Mouse (Mus musculus) limb, embryonic 13.5 days (tissue): ENCODE results near the gene Ppt2. TPM values are rescaled to one million over a fixed set of nuclear protein-coding genes. Genes with fewer than 3 reads are reported as not detected.

Source experiments
- ATAC-seq: fragments of 200-750 bp; cut with Nextera tagmentation; 2 replicates; pipeline ENCODE4 v1.8.0; 2017; ENCODE audit warnings: low read depth, moderate number of reproducible peaks, moderate TSS enrichment; ENCODE audit not compliant: low FRiP score
- H3K27ac ChIP-seq: fragments of 300-500 bp; sonication (generic); 2 replicates; pipeline ENCODE4 v1.5.1; 2015; ENCODE audit warnings: inconsistent platforms, mild to moderate bottlenecking, moderate library complexity
- H3K27me3 ChIP-seq: fragments of 300-500 bp; sonication (generic); 2 replicates; pipeline ENCODE4 v1.6.1; 2015; ENCODE audit warnings: mild to moderate bottlenecking, inconsistent platforms
- H3K36me3 ChIP-seq: fragments of 300-500 bp; sonication (generic); 2 replicates; pipeline ENCODE4 v1.6.1; 2015; ENCODE audit warnings: inconsistent platforms, mild to moderate bottlenecking, moderate library complexity
- H3K4me1 ChIP-seq: fragments of 300-500 bp; sonication (generic); 2 replicates; pipeline ENCODE4 v1.6.1; 2015; ENCODE audit warnings: inconsistent platforms
- H3K4me2 ChIP-seq: fragments of 300-500 bp; sonication (generic); replicated peaks from 2 replicates; pipeline ENCODE4 v1.6.1; 2015; ENCODE audit warnings: inconsistent platforms, mild to moderate bottlenecking, moderate library complexity
- H3K4me3 ChIP-seq: fragments of 300-500 bp; sonication (generic); 2 replicates; pipeline ENCODE4 v1.5.1; 2015; ENCODE audit warnings: moderate library complexity, mild to moderate bottlenecking, inconsistent platforms
- H3K9ac ChIP-seq: fragments of 300-500 bp; sonication (generic); 2 replicates; pipeline ENCODE4 v1.6.1; 2015; ENCODE audit warnings: mild to moderate bottlenecking, inconsistent platforms
- H3K9me3 ChIP-seq: fragments of 300-500 bp; sonication (generic); 2 replicates; pipeline ENCODE4 v1.6.1; 2016; ENCODE audit warnings: inconsistent platforms
- WGBS: fragments of 180-500 bp; shearing (Covaris S2); methylation state at CpG from one replicate; pipeline ENCODE4 v1.1.7; 2015; 5-methylcytosine and 5-hydroxymethylcytosine counted together
- polyA plus RNA-seq: library from polyadenylated mRNA; unstranded; fragments of >200 nt; fragmentation: Nextera tagmentation; extraction: Ambion mirVana; gene quantifications from 2 replicates; pipeline ENCODE4 v1.2.1, GENCODE M21; 2015

Gene Ppt2
- polyA plus RNA-seq, 1 experiment from 2014 or later, result 24.4 TPM

DNA sequence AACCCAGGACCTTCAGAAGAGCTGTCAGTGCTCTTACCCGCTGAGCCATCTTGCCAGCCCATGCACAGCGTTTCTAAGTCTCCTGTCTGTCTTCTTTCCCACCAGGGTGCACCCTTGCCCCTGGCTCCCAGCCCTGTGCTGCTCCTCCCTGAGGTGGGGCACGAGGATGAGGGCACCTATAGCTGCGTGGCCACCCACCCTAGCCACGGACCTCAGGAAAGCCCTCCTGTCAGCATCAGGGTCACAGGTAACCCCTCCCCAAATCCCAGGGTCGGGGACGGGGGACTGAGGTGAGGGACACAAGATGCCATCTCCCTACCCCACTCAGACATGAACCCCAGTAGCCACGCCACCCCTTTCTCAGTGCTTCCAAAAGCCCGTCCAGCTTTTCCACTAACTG is 28.4 kb downstream of the Ppt2 start:
- no peaks in the 10 kb centered on the region for H3K27me3 ChIP-seq
- H3K4me1 ChIP-seq, result peaks cover 46% of the 10 kb centered on the region
- no peak overlapping the region for H3K4me2 ChIP-seq
- no peaks in the 10 kb centered on the region for H3K9me3 ChIP-seq
- no peak overlapping the region for H3K4me3 ChIP-seq
- no peak overlapping the region for H3K27ac ChIP-seq
- H3K36me3 ChIP-seq, result peaks cover 41% of the 10 kb centered on the region
- WGBS, result 78% methylated on average over 9 of the region's 9 CpGs
- peak overlapping the region; percentile 8; the same call in 1 of the 2 replicates for H3K9ac ChIP-seq
- no peak for ATAC-seq

DNA sequence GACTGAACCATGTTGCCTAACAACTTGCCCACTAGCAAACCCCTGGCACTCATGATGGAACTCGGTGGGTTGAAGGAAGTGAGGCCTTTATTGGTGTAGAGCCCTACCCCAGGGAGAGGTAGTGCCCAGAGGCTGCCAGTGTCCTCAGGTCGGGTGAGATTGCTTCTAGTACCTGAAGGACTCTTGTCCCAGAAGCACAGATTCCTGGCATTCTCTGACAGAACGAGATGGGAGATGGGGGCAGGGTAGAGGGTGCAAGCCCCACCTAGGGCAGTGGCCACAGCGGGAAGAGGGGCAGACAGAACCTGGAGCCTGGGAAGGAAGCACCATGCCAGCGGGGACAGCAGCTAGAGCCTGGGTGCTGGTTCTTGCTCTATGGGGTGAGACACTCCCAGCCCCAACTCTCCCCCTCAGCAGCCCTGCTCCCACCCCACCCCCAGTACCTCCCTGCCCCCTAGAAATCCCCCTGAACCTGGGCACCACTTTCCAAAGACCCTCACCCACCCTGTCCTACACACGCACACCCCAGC is 30.7 kb downstream of the Ppt2 start, which contains the start of gene Ager:
Ager (plus strand) TSS at position 297 of the 530 bp plus-strand sequence.
- WGBS, result 22% methylated on average over 6 of the region's 6 CpGs
- H3K27ac ChIP-seq, result no peak within 1 kb of the TSS
- ATAC-seq, result no peak
- H3K4me2 ChIP-seq, result 0 out of 2 replicates have a peak within 1 kb of the TSS, but pooled peaks have one; percentile 7
- H3K36me3 ChIP-seq, result peaks cover 51% of the 10 kb centered on the region
- no peaks in the 10 kb centered on the region for H3K27me3 ChIP-seq
- no peak within 1 kb of the TSS for H3K4me3 ChIP-seq
- no peak within 1 kb of the TSS for H3K9ac ChIP-seq
- peaks cover 56% of the 10 kb centered on the region for H3K4me1 ChIP-seq
- H3K9me3 ChIP-seq, result no peaks in the 10 kb centered on the region

DNA sequence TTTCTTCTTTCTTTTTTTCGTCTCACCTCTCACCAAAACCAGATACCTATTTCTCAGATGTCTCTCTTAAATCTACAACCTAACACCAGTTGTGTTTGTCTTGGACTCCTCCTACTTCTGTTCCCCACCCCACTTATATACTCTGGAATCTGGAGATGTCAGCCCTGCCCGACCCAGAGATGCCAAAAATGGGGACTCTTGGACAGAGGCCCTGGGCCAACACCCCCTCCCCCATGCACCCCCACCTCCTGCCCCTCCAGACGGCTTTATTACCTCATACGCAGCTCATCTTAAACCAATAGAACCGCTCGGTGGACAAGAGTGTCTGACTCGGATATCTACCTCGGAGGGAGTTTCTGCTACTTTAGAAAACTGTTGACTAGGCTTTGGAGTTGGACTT is 32.2 kb downstream of the Ppt2 start:
- no peak overlapping the region; the same call in 1 of the 2 replicates for H3K9ac ChIP-seq
- H3K36me3 ChIP-seq, result peaks cover 43% of the 10 kb centered on the region
- peaks cover 54% of the 10 kb centered on the region for H3K4me1 ChIP-seq
- no peaks in the 10 kb centered on the region for H3K9me3 ChIP-seq
- H3K4me2 ChIP-seq, result no peak overlapping the region
- no peak for ATAC-seq
- 63% methylated on average over 8 of the region's 8 CpGs for WGBS
- no peak overlapping the region for H3K4me3 ChIP-seq
- no peaks in the 10 kb centered on the region for H3K27me3 ChIP-seq
- no peak overlapping the region for H3K27ac ChIP-seq

DNA sequence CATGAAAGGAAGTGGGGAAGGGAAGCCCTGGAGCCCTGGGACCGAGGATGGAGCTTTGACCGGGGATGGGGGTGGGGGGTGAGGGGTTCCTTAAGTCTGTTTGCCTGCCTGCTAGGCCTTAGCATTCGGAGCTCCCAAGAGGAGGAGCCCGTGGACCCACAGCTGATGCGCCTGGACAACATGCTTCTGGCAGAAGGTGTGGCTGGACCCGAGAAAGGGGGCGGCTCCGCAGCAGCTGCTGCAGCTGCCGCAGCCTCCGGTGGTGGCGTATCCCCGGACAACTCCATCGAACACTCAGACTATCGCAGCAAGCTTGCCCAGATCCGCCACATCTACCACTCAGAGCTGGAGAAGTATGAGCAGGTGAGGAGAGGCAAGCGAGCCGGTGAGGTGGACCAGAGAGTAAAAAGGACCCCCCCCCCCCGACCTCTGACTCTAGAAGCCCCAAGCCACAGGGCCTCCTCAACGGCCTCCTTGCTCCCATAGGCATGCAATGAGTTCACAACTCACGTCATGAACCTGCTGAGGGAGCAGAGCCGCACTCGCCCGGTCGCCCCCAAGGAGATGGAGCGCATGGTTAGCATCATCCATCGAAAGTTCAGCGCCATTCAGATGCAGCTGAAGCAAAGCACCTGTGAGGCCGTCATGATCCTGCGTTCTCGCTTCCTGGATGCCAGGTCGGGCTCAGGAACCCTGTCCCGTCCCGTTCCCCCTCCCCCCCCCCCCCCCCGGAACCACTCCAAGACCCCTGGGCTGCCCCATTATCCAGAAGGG is 34.4 kb downstream of the Ppt2 start:
- Histone ChIP-seq H3K27me3 (no peaks in the 10 kb centered on the region), H3K4me2 (peak overlapping the region; percentile 98), H3K9ac (peak overlapping the region; percentile 98), H3K9me3 (no peaks in the 10 kb centered on the region), H3K36me3 (peaks cover 29% of the 10 kb centered on the region), H3K4me3 (peak overlapping the region; percentile 91), H3K27ac (peak overlapping the region; percentile 99; the same call in 1 of the 2 replicates), H3K4me1 (peaks cover 76% of the 10 kb centered on the region)
- ATAC-seq, result no peak; the same call in 1 of the 2 replicates
- 50% methylated on average over 34 of the region's 34 CpGs for WGBS

DNA sequence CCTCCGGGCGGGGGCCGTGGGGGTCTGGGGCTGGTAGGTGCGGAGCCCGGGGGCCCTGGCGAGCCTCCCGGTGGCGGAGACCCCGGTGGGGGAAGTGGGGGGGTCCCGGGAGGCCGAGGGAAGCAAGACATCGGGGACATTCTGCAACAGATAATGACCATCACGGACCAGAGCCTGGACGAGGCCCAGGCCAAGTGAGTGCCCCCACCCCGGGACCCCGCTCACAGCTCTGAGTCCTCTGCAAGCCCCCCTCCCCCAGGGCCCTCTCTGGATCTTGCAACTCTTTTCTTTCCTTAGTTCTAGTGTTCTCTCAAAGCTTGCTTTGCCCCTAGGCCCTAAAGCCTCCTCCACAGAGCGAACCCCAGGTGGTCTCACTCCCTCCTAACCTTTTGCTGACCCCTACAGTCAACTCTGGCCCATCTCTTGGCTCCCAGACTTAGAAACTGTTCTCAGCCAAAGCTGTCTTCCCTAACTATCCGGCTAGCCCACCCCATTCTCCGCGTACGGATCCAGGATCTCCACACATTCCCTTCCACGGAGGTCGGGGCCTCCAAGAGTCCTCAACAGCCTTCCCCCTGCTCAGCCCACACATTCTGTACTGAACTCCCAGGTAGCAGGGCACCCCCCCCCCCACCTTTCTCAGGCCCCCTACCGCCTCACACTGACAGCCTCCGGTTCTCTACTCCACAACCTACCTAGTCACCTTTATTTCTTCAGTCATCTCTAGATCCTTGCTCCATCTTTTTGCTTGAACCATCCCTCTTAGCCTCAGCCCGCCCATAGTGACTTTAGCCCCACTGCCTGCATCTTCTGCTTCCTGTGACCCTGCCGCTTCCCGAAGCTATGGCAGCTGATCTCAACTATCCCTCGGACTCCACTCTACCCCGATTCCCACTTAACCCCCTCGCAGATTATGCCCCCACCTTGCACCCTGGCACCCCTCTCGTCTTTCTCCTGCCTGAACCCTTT is 35.4 kb downstream of the Ppt2 start:
- Histone ChIP-seq H3K9ac (peak overlapping the region; percentile 98), H3K9me3 (no peaks in the 10 kb centered on the region), H3K4me3 (peak overlapping the region; percentile 91), H3K4me1 (peaks cover 81% of the 10 kb centered on the region), H3K36me3 (peaks cover 29% of the 10 kb centered on the region), H3K27me3 (no peaks in the 10 kb centered on the region), H3K27ac (peak overlapping the region; percentile 99), H3K4me2 (peak overlapping the region; percentile 98)
- WGBS, result under 1% methylated on average over 32 of the region's 32 CpGs
- peak; percentile 22; the same call in 1 of the 2 replicates for ATAC-seq

DNA sequence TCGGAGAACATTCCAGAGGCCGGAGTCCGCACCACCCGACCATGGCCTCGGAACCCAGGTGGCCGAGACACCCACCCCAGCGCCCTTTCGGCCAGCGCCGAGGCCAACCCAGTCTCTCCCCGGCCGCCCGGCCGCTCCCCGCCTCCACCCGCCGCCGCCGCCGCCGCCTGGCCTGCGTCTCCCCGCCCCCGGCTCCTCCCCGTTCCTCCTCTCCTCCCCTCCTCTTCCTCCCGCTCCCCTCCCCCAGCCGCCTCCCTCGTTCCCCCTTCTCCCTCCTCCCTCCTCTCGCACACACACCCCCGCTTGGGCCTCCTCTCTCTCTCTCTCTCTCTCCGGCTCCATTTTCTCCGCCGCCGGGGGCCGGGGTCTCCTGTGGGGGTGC is 36.3 kb downstream of the Ppt2 start:
- Histone ChIP-seq H3K27me3 (no peaks in the 10 kb centered on the region), H3K4me3 (peak overlapping the region; percentile 91), H3K9ac (peak overlapping the region; percentile 98), H3K9me3 (no peaks in the 10 kb centered on the region), H3K36me3 (peaks cover 29% of the 10 kb centered on the region), H3K27ac (peak overlapping the region; percentile 99), H3K4me1 (peaks cover 76% of the 10 kb centered on the region), H3K4me2 (peak overlapping the region; percentile 98)
- 1% methylated on average over 24 of the region's 35 CpGs for WGBS
- ATAC-seq, result peak; percentile 42

DNA sequence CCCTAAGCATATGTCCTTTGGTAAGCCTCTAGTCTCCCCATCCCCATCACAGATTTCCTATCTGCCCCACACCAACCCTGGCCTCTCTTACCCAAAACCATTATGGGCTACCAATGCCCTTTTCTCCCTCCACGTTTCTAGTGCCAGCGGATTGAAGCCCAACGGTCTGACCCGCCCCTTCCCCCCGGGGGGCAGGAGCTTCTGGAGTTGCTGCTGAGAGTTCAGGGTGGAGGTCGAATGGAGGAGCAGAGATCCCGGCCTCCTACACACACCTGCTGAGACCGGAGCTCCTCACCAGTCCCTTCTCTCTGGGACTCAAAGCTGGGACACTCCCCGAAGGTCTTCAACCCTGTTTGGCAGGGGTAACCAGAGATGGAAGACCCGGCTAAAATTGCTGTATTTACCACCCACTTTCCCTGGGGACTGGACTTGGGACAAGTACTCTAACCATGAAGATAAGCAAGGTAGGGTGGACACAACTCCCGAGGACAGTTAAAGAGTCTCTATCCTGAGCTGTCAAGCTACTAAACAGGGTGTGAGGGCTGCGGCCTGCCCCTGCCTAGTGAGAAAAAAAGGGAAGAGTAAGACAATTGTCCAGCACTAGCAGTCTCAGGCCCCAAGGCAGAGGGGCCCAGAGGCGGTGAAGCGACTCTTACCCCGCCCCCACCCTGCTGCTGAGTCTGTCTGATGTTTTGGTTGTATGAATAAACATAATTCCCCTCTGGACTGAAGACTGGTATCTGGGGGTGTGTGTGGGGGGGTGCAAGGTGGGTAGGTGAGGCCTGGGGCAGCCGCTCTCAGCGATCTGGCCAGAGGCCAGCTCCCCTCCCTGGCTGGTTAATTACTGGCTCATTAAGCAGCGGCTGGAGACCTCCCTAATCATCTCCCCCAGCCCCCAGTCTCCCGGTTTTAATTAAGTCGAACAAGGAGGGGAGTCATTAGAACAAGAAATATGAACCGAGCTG is 37.0 kb downstream of the Ppt2 start, which contains the start of gene Pbx2:
Pbx2 (plus strand) TSS at position 238 of the 965 bp plus-strand sequence.
- Histone ChIP-seq H3K9ac (peak within 1 kb of the TSS; percentile 98), H3K27ac (peak within 1 kb of the TSS; percentile 99), H3K27me3 (no peaks in the 10 kb centered on the region), H3K4me1 (peaks cover 72% of the 10 kb centered on the region), H3K4me2 (peak within 1 kb of the TSS; percentile 98), H3K4me3 (peak within 1 kb of the TSS; percentile 91), H3K9me3 (no peaks in the 10 kb centered on the region), H3K36me3 (peaks cover 24% of the 10 kb centered on the region)
- WGBS, result 7% methylated on average over 21 of the region's 21 CpGs
- ATAC-seq, result no peak

DNA sequence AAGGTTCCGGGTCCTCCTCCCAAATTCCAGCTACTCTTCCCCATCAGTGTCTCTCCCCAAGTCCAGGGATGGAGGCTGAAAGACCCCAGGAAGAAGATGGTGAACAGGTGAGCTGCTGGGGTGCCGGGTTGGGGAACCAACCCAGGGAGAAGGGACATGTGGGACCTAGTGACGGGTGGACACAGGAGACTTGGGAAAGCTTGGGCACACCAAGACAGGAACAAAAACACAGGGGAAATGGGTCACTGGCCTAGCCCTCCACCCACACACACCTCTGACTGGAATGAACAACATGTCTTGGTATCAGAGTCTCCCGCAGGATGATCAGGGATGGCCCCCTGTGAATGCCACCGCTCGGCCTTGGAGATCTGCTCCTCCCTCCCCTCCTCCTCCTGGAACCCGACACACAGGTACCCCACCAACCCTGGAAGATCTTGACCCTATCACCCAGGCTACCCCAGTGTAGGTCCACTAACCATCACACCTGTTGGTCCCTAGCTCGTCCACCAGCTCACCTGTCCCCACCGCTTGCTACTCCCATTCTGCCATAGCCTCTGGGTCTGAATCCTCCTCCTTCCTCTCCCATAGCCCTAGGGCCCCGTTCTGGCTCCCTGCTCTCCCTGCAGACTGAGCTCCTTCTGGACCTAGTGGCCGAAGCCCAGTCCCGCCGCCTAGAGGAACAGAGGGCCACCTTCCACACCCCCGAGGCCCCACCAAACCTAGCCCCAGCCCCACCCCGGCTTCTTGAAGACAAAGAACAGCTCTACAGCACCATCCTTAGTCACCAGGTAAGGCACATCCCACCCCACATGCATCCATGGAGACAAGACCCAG is 37.9 kb downstream of the Ppt2 start:
- Histone ChIP-seq H3K36me3 (peaks cover 15% of the 10 kb centered on the region), H3K9ac (0 out of 2 replicates have a peak overlapping the region, but pooled peaks have one; percentile 98), H3K4me3 (peak overlapping the region; percentile 91; the same call in 1 of the 2 replicates), H3K9me3 (no peaks in the 10 kb centered on the region), H3K4me1 (peaks cover 71% of the 10 kb centered on the region), H3K27me3 (no peaks in the 10 kb centered on the region), H3K27ac (peak overlapping the region; percentile 99; the same call in 1 of the 2 replicates), H3K4me2 (peak overlapping the region; percentile 98)
- no peak for ATAC-seq
- WGBS, result 73% methylated on average over 15 of the region's 15 CpGs

DNA sequence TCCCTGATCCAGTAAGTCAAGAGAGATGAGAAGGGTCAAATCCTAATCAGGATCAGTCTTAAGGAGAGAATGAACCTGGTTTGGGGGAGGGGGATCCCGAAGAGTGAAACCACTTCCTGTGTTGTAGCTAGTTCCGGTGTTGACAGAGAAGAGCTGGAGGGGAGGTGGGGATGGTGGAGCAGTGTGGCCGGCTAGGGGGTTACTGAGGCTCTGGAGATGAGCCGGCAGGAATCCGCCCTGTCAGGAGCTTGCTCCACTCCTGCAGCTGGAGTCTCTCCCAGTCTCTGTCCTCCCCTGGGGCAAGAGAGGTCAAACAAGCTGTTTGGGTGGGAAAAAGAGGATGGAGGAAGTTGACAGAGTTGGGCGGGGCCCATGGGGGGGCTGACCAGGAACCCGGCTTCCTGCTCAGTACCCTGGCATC is 38.6 kb downstream of the Ppt2 start, which contains the start of gene Gpsm3:
Gpsm3 (plus strand) TSS at position 126 of the 421 bp plus-strand sequence.
- Histone ChIP-seq H3K4me3 (peak within 1 kb of the TSS; percentile 91; the same call in 1 of the 2 replicates), H3K4me2 (peak within 1 kb of the TSS; percentile 98), H3K9me3 (no peaks in the 10 kb centered on the region), H3K27ac (peak within 1 kb of the TSS; percentile 98), H3K4me1 (peaks cover 64% of the 10 kb centered on the region), H3K9ac (no peak within 1 kb of the TSS), H3K36me3 (peaks cover 8% of the 10 kb centered on the region), H3K27me3 (no peaks in the 10 kb centered on the region)
- ATAC-seq, result no peak
- 28% methylated on average over 7 of the region's 7 CpGs for WGBS

DNA sequence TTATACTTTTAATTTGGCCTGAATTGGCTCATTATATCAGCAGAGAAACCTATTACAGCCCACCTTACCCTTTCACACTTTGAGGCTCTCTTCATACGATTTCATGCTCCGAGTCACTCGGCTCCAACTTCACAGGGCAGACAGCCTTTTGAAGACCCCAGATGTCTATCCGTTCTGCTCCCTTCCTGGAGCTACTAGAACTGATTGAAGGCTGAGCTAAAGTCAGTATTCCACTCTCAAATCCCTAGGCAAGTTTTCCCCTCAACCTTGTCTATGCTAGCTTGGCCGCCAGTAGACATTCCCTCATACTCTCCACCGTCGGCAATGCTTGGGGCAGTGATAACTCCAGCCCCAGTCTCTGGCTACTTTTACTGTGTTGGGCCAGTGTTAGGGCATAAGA is 39.1 kb downstream of the Ppt2 start:
- Histone ChIP-seq H3K36me3 (peaks cover 3% of the 10 kb centered on the region), H3K9me3 (no peaks in the 10 kb centered on the region), H3K9ac (no peak overlapping the region), H3K4me3 (no peak overlapping the region), H3K4me1 (peaks cover 59% of the 10 kb centered on the region), H3K4me2 (peak overlapping the region; percentile 98), H3K27me3 (no peaks in the 10 kb centered on the region), H3K27ac (peak overlapping the region; percentile 78)
- ATAC-seq, result no peak
- WGBS, result 31% methylated on average over 7 of the region's 7 CpGs
